Mouse (Mus musculus) urinary bladder, postnatal 0 days (tissue): ENCODE measurements around the gene Gm2956. TPM values are rescaled to one million over a fixed set of nuclear protein-coding genes. Genes with fewer than 3 reads are reported as not detected.

Source experiments
- polyA plus RNA-seq: library from polyadenylated mRNA; unstranded; fragments of >200 nt; fragmentation: Nextera tagmentation; extraction: Ambion mirVana; gene quantifications from 2 replicates; pipeline ENCODE4 v1.2.1, GENCODE M21; 2015

Gene Gm2956
- polyA plus RNA-seq, result 0.34 TPM in 1 of 2 replicates, not detected in the other

DNA sequence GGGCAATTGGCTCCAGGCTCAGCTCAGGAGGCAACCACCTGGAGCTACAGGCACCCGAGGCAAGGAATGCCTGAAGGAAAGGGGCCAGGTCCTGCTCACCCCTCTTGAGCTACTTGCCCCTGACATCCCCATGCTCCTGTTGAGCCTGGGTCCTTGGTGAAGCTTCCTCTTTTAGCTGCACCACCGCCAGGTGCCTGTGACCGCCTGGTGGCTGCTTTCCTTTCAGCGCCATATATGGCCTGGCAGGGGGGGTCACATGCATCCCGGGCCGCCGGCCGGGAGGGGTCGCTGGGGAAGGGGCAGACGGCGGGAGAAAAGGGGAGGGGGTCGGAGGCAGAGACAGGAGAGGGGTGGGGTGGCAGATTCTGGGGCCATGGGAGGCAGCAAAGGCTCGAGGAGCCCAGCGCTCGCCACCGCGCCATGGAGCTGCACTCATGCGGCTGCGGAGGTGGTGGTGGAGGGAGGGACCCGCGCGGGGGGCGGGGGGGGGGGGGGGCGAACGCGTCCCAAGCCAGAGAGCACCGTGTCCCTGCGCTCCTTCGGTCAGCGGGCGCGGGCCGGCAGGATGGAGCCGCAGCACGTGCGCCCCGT lies at the start of gene Gm2956:
TSS of gene Gm2956 (plus strand) at position 541 of the 591 bp plus-strand sequence.

DNA sequence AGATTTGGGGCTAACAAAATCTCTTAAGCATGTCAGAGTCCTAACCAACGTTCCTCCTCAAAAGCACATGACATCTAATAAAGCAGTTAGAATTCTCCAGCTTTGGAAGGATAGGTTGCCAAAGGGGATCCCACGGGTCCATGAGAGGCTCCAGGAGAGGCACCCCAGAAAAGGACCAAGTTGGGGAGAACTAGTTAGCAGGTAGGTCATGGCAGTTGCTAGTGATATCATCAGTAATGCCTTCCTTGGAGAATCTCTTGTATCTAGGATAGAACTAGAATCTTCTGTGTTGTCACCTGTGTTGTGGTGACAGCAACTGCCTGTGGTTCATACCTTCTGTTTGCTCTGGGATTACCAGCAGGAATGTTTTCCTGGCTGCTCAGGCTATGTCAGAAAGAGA lies 62.4 kb downstream of the Gm2956 start, which contains the start of gene Gm10413:
TSS of gene Gm10413 (plus strand) at position 301 of the 400 bp plus-strand sequence.

Other genes with a start within 250 kb of the Gm2956 start
- not detected in 2 replicates for gene Gm10340, start 198.6 kb upstream of the Gm2956 start, polyA plus RNA-seq
- not detected in 2 replicates for gene Gm5795, start 144.4 kb upstream of the Gm2956 start, polyA plus RNA-seq
- 8.7 and 12.1 TPM in 2 replicates for gene D830030K20Rik, start 124.1 kb upstream of the Gm2956 start, polyA plus RNA-seq
- not detected in 2 replicates for gene Gm10413, start 62.5 kb downstream of the Gm2956 start, polyA plus RNA-seq
- 1.1 and 1.5 TPM in 2 replicates for gene Gm10409, start 80.0 kb downstream of the Gm2956 start, polyA plus RNA-seq
- gene Gm3005, start 95.5 kb downstream of the Gm2956 start, polyA plus RNA-seq, result 1.0 and 1.3 TPM in 2 replicates
- gene Gm10408, start 116.8 kb downstream of the Gm2956 start, polyA plus RNA-seq, result not detected in 2 replicates